In genomic region chr8:70274350-70274749, GRCm38 (mm10) we compare ENCODE assay signal across 13 mouse cellular contexts.
"Had no signal": no experiment of that assay in that cellular context is flagged by ENCODE, and none has a peak within 500 bp of the region (broad histone marks: within the 10 kb centered on the region; RNA-seq: fewer than 3 reads in every experiment).

No protein-coding gene starts in this region.

- DNase-seq: gastrocnemius, adult 2 months; gastrocnemius, postnatal 10 days; gastrocnemius, postnatal 25 days; heart, adult 18-20 months; heart, postnatal 10 days; heart, postnatal 4 days; kidney, adult 18-20 months; kidney, adult 8-10 months; kidney, postnatal 10 days; kidney, postnatal 25 days; kidney, postnatal 4 days; liver; liver, embryonic 13.5 days had no signal
